ENCODE assay signal across 19 mouse cellular contexts in genomic region chr6:85902303-85902702, GRCm38 (mm10). TPM values are rescaled to one million over a fixed set of nuclear protein-coding genes. Genes with fewer than 3 reads are reported as not detected.
"Had no signal": no experiment of that assay in that cellular context is flagged by ENCODE, and none has a peak within 500 bp of the region (broad histone marks: within the 10 kb centered on the region; RNA-seq: fewer than 3 reads in every experiment).

No protein-coding gene starts in this region.

- H3K27ac ChIP-seq: kidney, postnatal 0 days; layer of hippocampus, adult 2 months; limb, embryonic 13.5 days; liver, embryonic 13.5 days; midbrain, embryonic 15.5 days; neural tube, embryonic 13.5 days; stomach, embryonic 15.5 days had no signal

- H3K4me2 ChIP-seq: limb, embryonic 13.5 days; liver, embryonic 13.5 days; midbrain, embryonic 11.5 days; midbrain, embryonic 15.5 days; neural tube, embryonic 13.5 days; stomach, embryonic 15.5 days had no signal

- H3K27me3 ChIP-seq: limb, embryonic 13.5 days; liver, embryonic 13.5 days; midbrain, embryonic 15.5 days; neural tube, embryonic 13.5 days; stomach, embryonic 15.5 days had no signal

- H3K4me3 ChIP-seq: layer of hippocampus, adult 2 months; limb, embryonic 13.5 days; liver, embryonic 13.5 days; midbrain, embryonic 15.5 days; neural tube, embryonic 13.5 days; stomach, embryonic 15.5 days had no signal

- H3K9me3 ChIP-seq: limb, embryonic 13.5 days; liver, embryonic 13.5 days; midbrain, embryonic 15.5 days; neural tube, embryonic 13.5 days; stomach, embryonic 15.5 days had no signal

- H3K4me1 ChIP-seq: limb, embryonic 13.5 days; liver, embryonic 13.5 days; neural tube, embryonic 13.5 days; stomach, embryonic 15.5 days had no signal

- ATAC-seq: midbrain, embryonic 15.5 days had no signal

- H3K36me3 ChIP-seq: limb, embryonic 13.5 days; liver, embryonic 13.5 days; midbrain, embryonic 15.5 days; neural tube, embryonic 13.5 days; stomach, embryonic 15.5 days had no signal

- H3K9ac ChIP-seq: limb, embryonic 13.5 days; liver, embryonic 13.5 days; midbrain, embryonic 15.5 days; neural tube, embryonic 13.5 days; stomach, embryonic 15.5 days had no signal

- DNase-seq: kidney, adult 11 months; kidney, adult 9 months; kidney, postnatal 36 days; liver, embryonic 13.5 days; lung, adult 18-20 months; lung, postnatal 36 days; retina, postnatal 1 day; right cerebral cortex, postnatal 4 days; thymus, adult 18-20 months; thymus, postnatal 25 days had no signal

RNA-seq across cellular contexts. Expression of gene Nat8f2, which starts 33.3 kb away (rescaled TPM):
- total RNA-seq: megakaryocyte progenitor cell, adult 5-6 weeks had no signal
- polyA plus RNA-seq: limb, embryonic 13.5 days; liver, embryonic 13.5 days; lung, embryonic 16.5 days; midbrain, embryonic 11.5 days; midbrain, embryonic 15.5 days; neural tube, embryonic 13.5 days had no signal
